Mouse (Mus musculus) CD4-positive, CD25-positive, alpha-beta regulatory T cell, adult 2 months (primary cell): Measurements from ENCODE around the gene Zfp266.
"Not testable (repeated sequence)": the region's sequence is repeated elsewhere in the genome, so short reads cannot be mapped to it uniquely, and the experiment has no call there.

Experiments
- DNase-seq: peaks from one replicate; pipeline ENCODE4 v3.0.0-alpha.2; 2012; ENCODE audit warnings: low read depth, low spot score

The Zfp266 gene

DNA sequence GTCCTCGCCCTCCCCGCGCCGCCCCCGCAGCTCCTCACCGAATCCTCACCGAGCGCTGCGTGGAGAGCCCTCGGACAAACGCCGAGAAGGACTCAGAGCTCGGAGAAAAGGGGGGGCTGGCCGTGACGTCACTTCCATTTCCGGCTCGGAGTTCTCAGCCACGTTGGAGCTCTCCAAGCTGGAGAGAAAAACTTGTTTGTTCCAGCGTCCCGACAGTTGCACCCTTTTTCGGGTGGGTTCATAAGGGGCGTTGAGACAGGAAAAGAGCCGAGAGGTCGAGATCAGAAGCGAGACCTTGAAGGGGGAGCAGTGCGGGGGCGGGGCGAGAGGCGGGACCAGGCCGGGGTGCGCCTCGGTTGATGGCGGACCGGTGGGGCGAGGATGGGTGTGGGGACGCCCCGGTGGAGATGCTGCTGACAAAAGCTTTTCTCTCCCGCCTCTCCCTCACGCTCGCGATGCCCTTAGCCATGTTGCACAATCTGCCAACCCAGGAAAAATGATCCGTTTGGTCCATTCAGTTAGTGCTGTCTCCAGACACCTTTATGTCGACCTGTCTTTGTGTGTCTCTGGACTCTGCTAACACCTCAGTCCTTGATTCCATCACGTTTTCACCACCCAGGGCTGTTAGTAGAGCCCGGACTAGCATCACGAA lies at the start of gene Zfp266:
Zfp266 (minus strand) TSS at position 112 of the 652 bp plus-strand sequence.
- peak; percentile 93 for DNase-seq

- not testable (repeated sequence) for DNase-seq
These were observed 44.3 kb upstream of the Zfp266 start for GRCm38 (mm10) chr9:20565326-20566030.

DNA sequence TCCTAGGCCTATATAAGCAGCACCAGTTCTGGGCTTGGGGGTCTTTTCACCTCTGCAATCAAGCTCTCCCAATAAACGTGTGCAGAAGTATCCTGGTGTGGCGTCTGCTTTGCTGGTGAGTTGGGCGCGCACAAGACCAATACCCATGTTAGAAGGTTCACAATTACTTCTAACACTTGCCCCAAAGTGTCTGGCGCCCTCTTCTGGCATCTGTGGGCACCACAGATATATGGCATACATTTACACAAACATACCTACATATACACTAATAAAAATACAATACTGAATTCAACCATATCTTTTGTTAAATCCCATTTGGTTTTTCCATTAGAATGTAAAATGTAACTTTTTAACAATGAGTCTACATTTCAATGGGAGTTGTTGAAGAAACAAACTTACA lies 41.0 kb upstream of the Zfp266 start:
- DNase-seq = peak; percentile 7

- DNase-seq = no peak
These were observed 31.5 kb upstream of the Zfp266 start for GRCm38 (mm10) chr9:20552698-20553097.

GRCm38 (mm10) chr9:20551781-20552275 lies 30.6 kb upstream of the Zfp266 start:
- DNase-seq = no peak

- peak; percentile 23 for DNase-seq
These were observed 23.9 kb upstream of the Zfp266 start for GRCm38 (mm10) chr9:20545151-20545550.

DNA sequence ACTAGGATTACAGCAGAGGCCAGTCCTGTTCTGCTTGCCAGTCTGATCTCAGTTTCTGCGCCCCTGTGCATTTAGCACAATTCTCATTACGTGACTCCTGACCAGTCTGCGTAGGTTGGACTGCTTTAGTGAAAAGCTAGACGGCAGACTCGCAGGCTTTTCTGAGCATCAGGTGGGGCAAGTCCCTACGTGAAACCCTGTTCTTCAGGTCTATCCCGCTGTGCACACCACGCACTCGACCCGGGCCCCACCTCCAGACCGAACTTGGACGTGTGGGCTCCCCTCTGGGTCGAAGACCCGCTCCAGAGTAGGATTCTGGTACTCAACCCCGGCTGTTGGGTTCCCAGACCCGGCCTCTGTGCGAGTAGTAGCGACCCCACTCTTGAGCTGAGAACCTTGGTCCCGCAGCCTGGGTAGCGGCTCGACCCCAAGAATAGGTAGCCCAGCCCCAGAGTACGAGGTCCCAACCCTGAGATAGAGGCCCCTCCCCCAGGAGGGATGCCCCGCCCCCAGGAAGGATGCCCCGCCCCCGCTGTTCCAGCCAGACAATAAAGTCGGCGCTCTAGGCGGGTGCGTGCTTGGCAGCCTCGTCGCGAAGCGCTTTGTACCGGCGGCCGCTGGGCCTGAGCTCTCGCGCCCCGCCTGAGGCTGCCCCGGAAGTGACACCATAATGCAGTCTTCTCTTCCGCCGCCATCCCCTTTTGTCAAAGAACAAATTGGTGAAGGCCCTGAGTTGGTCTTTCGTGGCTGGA lies 23.0 kb upstream of the Zfp266 start:
- peak; percentile 87 for DNase-seq

DNA sequence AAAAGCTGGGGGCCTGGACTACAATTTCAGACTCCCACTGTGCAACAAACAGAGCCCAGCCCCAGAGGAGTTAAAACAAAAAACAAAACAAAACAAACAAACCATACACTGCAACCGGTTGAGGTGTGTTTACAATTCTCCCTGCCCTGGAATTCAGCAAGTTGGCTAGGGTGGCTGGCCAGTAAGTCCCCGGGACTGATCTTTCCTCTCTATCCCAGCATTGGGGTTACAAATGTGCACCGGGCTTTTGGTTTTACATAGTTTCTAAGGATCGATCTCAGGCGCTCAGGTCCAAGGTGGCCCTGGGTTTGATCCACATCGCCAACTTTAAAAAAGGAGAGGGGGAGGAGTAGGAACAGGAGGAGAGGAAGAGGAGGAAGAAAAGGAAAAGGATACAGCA lies 22.3 kb upstream of the Zfp266 start:
- no peak for DNase-seq

DNA sequence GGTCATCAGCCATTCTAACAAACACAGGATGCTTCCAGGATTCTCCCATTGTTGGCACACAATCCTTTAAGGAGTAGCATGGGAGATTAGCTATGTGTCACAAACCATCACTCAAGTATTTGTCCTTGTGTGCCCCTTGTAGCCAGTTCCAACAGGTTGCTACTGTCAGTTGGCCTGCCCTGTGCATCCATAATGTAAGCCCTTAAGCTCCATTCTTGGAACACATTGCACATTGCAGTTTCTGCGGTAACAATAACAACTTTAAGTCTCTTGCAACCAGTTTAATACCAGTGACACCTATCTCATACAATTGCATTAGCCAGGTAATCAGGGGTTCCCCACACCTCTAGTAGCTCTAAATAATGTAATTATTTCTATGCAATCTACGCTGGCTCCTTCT lies 15.4 kb upstream of the Zfp266 start:
- no peak for DNase-seq

DNA sequence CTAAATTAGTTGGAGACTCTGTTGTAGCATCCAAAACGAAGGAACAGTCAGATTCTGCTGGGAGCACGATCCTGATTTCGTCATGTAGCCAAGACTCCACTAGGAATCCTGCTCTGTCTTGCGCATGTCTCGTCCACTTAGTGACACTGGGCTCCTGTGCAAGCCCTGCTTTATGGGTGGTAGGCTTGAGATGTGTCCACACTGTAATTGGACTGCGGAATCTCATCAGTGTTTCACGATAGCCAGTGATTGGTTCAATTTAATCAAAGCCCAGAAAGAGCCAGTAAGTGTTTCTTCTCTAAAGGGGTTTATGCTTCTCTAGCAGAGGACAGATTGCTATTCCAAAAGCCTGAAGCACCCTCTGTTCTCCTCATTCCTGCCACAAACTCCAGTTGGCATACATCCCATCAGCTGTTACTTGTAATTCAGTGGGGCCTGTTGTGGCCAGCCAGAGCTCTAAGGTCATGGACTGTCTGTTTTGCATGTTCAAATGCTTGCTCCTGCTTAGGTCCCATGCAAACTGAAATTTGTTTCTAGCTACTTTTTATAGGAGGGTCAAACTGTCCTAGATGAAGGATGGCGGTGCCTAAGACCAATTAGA lies 13.2 kb upstream of the Zfp266 start:
- no peak for DNase-seq

DNA sequence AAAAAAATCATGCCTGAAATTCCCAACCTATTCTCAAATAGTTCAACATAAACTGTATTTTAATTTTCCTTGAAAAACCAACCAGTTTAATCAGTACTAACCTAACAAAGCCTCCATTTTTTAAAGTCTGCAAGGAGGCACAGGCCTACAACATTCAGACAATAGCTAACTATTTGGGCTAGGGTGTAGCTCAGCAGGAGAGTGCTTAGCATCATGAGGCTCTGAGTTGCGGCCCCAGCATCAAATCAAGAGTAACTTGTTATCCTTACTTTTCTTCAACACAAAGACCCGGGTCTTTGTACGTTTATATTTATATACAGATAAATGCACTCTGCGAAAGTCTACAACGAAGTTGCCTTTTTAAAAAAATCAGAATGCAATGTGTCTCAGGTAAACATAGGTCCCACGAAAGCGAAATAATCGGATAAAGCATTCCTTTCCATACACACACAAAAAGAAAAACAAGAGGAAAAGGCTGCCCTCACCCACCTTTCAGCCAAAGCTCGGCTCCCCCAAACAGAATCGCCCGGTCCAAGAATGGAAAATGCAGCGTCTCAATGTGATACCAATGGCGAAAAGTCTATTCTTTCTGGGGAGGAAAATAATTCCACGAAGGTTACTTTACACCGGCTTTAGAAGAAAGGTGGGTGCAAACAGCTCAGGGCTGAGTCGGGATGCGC lies 546 bp downstream of the Zfp266 start:
- peak; percentile 13 for DNase-seq

DNA sequence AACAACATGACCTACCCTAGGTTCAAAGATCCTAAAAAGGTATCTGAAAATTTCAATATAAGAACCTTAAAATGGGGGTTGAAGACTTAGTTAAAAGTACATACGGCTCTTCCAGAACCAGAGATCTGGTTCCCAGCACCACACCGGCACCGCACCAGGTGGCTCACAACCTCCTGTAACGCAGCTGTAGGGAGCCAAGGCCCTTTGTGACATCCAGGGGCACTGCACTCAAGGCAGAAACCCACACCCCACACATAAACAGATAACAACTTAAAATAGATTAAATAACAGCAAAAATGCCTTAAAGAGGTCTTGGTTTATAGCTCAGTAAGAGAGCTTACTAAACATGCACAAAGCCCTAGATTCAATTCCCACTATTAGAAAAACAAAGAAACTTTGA lies 1.3 kb downstream of the Zfp266 start:
- DNase-seq = peak; percentile 9

DNA sequence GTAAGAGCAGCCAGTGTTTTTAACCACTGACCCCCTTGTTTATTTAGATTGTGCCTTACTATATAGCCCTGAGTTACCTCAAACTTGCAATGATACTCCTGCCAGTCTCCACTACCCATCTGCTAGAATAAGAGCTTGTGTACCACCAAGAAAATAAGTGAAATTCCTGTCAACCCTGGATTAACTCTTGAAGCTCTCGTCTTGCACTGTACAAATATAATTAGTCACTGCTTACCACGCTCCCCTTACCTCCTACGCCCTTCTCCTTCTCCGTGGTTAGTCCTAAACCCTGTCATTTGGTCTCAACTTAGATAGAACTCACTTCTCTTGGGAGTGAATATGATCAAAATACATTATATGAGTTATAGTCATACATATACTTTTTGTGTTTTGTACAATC lies 2.5 kb downstream of the Zfp266 start:
- DNase-seq = no peak

DNA sequence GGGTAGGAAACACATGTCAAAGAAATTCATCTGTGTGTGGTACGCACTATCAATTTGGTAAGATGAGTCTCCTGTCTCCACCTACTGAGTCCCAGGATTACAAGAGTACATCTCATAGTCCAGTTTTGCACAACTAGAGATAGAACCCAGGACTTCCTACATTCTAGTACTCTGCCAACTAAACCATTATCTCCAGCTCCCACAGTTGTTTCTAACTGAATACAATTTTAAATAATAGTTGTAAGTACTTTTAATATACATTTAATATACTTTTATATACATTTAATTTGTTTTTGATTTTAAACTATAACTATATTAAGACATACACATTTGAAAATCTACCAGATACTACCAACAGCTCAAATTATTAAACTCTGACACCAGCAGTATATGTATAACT lies 3.5 kb downstream of the Zfp266 start:
- DNase-seq = no peak

DNA sequence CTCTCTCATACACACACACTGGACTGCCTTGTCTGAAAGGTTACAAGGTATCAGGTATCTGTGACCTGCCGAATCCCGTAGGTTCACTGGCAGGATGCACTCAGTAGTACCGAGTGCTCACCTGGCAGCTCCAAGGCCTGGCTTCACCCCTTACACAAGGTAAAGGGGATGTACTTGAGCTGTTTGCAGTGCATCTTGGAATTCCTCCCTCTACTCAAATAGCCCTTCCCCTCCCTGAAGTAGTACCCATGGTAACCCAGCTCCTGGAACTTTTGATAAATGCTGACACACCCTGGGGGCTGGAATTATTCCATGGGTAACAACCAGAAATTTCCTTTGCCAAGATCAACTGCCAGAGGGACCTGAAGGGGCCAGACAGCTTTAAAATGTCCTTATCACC lies 7.2 kb downstream of the Zfp266 start:
- DNase-seq = no peak

DNA sequence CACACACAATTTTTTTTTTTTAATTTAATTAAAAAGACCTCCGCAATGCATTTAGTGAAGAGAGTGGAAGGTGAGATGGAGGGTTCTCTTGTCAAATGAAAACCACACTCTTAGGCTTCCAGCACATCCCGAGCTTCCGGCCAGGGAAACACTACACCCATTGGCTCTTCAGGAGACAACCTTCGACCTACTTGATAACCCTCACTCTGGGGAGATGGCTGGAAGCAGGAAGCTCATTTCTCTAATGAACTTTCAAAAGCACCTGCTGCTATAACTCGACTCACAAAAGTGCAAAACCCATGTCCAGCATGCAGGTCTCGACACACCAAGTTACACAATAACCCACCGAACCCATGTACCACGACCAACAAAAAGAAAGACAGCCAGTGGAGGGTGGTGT lies 8.5 kb downstream of the Zfp266 start:
- DNase-seq = no peak

DNA sequence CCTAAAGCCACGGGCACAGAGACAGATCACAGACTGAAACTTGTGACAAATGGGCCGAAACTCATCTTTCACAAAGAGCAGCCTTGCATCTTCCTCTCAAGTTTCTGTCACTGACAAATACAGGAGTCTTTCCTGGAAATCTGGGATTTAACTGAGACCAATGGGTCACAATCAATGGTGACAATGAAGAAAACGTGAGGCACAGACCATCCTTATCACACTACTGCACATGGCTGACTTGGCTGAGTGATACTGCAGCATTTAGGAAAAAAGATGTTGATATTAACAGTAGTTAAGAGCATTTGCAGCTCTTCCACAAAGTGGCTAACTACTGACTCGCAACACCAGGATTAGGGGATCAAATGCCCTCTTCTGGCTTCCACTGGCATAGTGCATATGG lies 9.6 kb downstream of the Zfp266 start:
- no peak for DNase-seq

- DNase-seq = no peak
These were observed 10.9 kb downstream of the Zfp266 start for GRCm38 (mm10) chr9:20510346-20510745.

- no peak for DNase-seq
These were observed 11.5 kb downstream of the Zfp266 start for GRCm38 (mm10) chr9:20509676-20510075.

GRCm38 (mm10) chr9:20504801-20505200 lies 16.4 kb downstream of the Zfp266 start:
- DNase-seq = no peak

- DNase-seq = peak; percentile 47
These were observed 27.9 kb downstream of the Zfp266 start for GRCm38 (mm10) chr9:20493281-20493680.
